Mouse (Mus musculus) frontal cortex, postnatal 10 days (tissue): ENCODE data around the gene Slco3a1.

Source experiments
- DNase-seq, 2 experiments: peaks; one replicate each; pipeline ENCODE4 v3.0.0; 2022; ENCODE audit warnings: low spot score in 2 of 2, mixed read lengths in 1 of 2

Slco3a1 gene

GRCm38 (mm10) chr7:74554608-74555311 is at the start of gene Slco3a1:
TSS of gene Slco3a1 (minus strand) at chr7:74554780.
- DNase-seq = peak; percentile 45 to 74

GRCm38 (mm10) chr7:74600996-74601395 is 46.4 kb upstream of the Slco3a1 start:
- no peak for DNase-seq

GRCm38 (mm10) chr7:74579411-74579810 is 24.8 kb upstream of the Slco3a1 start:
- no peak for DNase-seq

DNA sequence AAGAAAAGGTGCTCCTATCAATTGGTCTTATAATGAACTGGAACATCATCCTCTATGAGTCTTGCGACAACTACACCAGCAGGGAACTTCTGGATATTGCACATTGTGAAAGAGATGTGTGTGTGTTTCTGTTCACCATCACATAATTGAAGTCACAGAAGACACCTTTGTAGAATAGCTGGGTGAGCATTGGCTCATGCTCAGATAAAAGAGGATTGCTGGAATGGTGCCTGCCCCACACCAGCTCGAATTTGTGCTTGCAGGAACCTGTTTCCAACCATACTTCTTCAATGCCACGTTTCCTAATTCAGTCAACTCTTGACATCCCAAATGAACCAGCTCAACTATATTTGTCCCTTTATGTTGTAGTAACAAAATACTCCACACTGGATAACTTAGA is 21.1 kb upstream of the Slco3a1 start:
- DNase-seq = no peak

GRCm38 (mm10) chr7:74555416-74555815 is 836 bp upstream of the Slco3a1 start:
- DNase-seq = peak; percentile 42 to 69

DNA sequence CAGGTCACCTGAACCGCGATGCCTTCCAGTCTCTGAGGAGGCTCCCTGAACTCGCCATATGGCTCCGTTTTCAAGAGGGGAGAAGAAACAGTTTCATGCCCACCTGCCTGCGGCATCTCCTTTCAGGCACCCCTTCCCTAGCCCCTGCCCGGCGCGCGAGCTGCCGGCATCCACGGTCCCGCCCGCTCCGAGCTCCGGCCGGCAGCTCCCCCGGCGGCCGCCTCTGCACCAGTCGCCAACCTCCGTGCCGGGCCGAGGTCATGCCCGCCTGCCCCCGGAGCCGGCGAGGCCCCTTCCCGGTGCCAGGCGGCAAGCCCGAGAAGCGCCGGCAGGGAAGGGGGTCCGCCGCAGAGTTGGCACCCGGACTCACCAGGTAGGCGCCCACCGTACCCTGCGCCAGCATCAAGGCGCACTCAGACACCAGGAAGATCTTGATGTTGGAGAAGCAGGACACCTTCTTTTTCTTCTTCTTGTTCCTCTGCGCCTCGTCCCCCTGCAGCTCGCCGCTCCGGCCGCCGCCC is 479 bp downstream of the Slco3a1 start:
- peak; percentile 12 to 42 for DNase-seq

DNA sequence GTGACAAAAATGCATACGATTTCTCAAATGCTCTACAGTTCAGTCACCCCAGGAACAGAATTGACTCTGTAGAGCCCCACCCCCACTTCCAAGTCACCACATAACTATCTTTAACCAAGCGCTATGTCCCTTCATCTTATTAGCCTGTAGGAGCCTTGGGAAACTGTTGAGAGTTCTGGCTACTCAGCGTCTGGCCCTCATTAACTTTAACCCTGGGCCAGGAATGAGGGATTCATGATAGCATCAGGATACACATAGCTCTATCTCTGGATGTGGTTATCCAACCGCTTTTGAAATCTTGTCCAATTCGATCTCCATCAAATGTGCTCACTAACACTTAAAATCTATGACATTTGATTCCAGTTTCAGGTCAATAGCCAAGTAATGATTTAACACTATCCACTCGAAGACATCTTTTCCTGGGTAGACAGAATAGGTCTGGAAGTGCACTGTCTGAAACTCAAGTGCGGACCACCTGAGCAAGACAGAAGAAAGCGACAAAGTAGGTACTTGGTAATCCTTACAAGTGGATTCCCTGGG is 1.4 kb downstream of the Slco3a1 start:
- no peak for DNase-seq

DNA sequence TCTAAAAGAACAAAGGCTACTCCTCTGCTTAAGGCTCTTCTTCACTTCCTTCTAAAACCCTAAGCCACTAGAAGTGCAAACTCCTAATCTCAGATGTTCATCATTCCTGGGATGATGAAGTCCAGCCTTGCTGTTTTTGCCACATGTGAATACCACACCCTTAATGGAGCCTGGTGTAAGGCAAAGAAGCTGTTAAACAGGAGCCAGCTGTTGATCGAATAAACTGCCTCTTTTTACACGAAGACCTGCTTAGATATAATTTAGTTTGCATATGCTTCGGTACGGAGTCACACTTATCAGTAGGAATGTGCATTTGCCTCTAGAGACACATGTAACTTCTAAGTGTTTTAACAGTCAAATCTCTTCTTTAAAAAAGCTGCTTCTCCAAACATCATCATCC is 2.0 kb downstream of the Slco3a1 start:
- no peak for DNase-seq

- no peak for DNase-seq
These were observed 2.6 kb downstream of the Slco3a1 start for GRCm38 (mm10) chr7:74552000-74552358.

GRCm38 (mm10) chr7:74551338-74551999 is 3.1 kb downstream of the Slco3a1 start:
- DNase-seq = no peak

DNA sequence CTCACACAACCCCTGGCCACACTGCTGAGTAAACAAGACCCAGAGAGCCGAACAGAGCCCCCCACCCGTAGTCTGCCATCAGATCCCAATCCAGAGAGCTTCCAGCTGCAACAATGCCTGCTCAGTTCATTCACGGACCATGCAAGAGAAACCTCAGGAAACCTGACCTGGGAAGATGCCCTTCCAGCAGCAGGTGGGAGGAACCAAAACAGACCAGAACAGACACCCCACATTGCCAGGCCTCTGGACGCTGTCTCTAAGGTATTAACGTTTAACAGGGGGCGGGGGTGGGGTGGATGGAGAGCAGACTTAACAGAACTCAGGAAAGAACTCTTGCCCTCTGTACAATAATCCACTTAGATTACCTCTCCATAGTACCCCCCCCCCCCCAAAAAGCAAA is 4.9 kb downstream of the Slco3a1 start:
- no peak for DNase-seq

DNA sequence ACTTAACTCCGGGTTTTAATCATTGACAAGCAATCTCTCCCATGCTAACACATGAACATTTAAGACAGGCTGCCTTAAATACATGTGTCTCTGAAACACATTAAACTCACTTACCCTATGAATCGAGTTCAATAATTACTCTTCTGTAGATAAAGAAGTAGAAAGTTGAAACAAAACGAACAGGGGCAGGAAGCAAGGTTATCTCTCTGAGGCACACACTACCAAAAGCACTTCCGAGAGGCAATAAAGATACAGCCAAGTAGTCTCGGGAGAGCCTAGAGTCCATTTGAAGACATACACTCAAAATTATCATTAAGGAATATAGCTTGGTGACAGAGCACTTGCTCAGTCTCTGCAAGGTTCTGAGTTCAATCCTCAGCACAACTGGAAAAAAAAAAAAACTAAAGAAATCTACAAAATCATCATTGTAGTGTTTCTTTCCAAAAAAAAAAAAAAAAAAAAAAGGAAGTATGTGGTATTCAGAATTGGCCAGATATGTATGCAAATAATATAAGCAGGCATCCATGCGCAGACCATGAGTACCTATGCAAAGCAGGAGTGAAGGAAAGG is 5.5 kb downstream of the Slco3a1 start:
- DNase-seq = no peak

DNA sequence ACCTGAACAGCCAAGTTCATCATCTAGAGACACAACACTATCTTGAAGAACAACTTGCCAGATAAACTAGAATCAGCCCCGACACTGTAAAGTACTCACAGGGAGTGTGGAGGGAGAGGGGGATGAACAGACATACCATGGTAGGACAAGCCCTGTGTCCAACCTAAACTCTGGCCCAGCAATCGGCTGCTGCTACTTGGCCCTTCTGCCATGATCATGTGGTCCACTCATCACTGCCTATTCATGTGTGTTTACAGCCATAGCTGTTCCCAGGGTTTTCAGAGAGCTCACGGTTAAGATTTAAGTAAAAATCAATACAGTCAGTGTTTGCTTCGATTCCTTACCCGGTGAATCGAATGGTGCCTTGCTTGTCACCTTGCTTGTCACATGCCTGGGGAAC is 7.9 kb downstream of the Slco3a1 start:
- no peak for DNase-seq

DNA sequence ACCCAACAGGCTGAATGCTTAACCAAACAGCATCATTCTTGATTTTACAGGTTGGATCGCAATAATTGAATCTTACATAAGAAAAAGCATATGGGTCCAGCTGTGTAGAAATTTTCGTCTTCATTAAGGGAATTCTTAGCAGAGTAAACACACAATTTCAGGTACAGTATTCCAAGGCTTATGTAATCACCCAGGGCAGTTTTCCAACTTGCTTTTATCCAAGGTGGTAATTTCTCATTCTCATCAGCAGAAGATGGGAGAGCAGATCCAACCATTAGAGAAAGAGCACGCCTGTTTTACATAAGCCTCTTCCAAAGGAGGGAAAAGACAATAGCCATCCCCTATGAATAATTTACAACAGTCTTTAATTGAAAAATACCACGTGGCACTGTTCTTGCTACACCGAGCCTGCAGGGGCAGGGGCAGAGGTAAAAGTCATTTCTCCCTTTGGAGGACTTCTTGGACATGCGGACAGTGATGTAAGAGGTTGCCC is 9.0 kb downstream of the Slco3a1 start:
- no peak for DNase-seq

DNA sequence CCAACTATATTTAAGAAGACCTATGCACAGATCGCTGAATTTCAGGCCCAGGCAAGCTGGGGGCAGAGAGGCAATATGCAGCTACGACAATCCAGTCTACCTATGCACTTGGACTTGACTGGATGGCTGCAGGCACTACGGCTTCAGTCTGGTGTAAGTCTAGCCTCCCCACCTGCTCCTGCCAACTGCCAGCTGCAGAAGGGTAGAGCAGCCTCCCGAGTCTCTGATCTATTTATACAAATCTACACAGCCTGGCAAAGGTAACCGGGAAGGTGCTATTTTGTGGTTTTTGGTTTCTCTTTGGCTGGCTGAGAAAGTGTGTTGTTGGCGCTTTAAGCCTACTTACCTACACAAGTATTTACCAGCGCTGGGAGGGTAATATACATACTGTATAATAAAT is 10.3 kb downstream of the Slco3a1 start:
- DNase-seq = no peak

DNA sequence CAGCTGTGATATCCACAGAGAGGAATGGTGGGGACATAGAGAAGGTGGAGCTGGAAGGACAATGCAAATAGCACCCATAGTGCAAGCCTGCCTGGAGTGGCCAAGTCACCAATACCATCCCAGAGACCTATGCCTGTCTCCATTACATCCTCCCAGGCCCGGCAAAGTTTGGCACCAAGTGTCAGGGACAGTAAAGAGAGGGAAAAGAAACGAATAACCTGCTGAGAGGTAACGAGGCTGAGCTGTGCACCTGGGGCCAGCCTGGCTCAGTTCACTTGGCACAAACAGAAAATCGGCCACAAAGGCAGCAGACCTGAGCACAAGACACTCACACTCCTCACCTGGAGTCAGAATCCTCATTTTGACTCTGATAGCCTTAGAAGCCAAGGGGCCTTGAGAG is 12.6 kb downstream of the Slco3a1 start:
- DNase-seq = no peak

DNA sequence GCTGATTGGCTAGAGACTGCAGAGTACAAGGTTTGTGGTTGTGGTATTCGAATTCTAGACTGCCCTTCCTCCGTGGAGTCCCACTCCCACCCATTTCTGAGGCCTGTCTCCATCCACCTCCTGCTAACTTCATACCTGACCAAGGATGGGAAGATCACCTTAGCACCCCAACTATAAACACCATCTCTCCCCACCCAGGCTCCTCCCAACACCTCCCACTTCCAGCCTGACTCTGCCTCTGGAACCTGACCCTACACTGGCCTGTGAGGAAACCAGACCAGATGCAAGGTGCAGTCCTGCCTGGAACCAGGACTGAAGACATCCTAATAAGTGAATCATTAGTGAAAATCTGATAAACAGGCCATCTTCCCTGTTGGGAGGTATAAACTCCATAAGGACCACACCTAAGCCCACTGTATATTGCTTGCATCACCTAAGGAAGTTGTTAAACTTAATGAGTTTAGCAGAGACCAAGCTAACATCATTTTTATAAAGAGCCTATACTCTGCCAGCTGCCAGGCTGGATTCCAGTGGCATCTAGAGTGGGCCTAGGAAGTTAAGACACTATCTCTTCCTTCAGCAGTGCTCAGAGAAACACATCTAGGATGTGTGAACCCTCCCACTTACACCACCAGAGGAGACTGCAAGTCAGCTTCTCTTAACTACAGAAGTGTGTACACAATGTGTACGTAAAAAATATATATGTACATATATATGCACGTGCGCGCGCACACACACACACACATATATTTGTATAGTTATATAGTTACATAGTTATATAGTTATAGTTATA is 13.5 kb downstream of the Slco3a1 start:
- no peak for DNase-seq

DNA sequence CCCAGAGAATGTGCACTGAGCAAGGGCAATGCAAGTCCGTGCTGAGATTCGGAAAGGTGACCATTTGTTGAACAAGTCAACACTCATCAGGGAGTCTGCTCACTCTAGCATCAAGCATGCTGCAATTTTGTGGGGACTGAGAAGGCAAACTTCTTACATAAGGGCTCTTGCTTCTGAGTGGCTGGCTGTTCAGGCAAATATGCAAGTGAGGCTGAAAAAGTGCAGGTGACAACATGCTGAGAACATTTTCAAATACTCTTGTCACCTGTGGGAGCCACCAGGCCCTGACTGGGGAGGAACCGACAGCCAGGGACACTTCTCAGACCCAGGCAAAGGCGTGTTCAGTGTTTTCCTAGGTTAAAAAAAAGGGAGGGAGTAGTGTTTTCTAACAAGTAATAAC is 18.4 kb downstream of the Slco3a1 start:
- no peak for DNase-seq

DNA sequence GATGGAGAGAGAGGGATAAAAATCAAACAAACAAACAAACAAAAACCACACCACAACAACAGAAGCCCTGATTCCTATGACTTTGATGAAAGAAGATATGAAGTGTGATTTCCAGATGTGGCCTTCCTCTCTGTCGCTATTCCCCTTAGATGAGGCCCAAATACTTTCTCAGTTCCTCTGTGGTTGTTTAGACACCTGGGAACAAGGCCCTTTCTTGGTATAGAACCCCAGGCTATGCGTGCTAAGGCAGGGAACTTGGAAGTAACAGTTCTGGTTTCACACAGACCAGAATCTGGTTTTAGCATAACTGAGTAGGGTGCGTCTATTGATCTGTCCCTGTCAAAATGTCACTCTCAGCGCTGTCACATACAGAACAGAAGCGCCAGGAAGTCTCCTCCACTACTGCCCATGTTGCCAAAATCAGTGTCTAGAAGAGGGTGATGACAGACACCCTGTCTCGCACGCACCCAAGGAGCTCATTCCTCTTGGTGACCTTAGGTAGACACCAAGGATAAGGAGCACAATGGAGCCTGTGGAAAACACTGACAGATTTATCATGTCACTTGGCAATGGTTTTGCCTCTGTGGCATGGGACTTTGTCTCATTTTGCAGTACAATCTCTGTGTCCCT is 23.0 kb downstream of the Slco3a1 start:
- DNase-seq = no peak

GRCm38 (mm10) chr7:74529877-74530276 is 24.7 kb downstream of the Slco3a1 start:
- no peak for DNase-seq

DNA sequence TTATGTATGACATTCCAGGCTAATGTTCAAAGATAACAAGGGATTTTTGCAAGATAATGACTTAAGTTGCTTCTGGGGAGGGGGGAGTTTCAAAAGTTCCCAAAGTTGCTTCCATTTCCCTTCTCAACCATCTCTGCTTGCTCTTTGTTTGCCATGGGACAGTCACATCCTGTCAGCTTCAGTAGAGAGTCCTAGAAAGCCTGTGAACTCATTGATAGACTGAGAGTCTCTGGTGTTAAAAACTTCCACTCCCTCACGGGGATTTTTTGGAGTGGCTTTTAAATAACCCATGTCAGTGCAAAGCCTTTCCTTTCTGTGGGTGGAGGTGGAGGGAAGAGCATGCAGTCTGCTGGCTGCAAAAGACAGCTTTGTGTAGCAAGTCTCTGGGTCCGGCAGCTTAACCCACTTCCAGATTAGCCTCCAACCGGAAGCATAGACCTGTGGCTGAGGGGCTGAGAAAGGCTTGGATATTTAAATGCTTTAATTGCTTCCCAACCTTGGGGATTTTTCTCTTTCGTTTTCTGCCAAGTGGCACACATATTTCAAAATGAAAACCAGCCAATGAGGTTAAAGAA is 25.3 kb downstream of the Slco3a1 start:
- no peak for DNase-seq
